Mouse (Mus musculus): ENCODE measurements around the gene Krt12. TPM values are rescaled to one million over a fixed set of nuclear protein-coding genes. Genes with fewer than 3 reads are reported as not detected.

Krt12 gene
- not detected in 2 replicates for polyA plus RNA-seq (2015; fragmentation: Nextera tagmentation; extraction: Ambion mirVana)

GRCm38 (mm10) chr11:99422159-99422558 is at the start of gene Krt12:
TSS of gene Krt12 (minus strand) at chr11:99422259.
- H3K36me3 ChIP-seq (ENCODE audit: insufficient read depth, low read length): no peaks in the 10 kb centered on the region

GRCm38 (mm10) chr11:99469228-99469627 is 47.2 kb upstream of the Krt12 start:
- ATAC-seq (replicated peaks; ENCODE audit: low FRiP score, low read depth): no peak
- Histone ChIP-seq H3K9me3 (replicated peaks; ENCODE audit: low read length) (no peaks in the 10 kb centered on the region), H3K4me3 (replicated peaks; ENCODE audit: low read depth, low read length) (no peak overlapping the region), H3K4me1 (replicated peaks; ENCODE audit: insufficient read depth, low read length) (no peaks in the 10 kb centered on the region), H3K27ac (no peak overlapping the region), H3K9ac (ENCODE audit: low read depth, low read length) (no peak overlapping the region), H3K4me2 (ENCODE audit: low read length) (no peak overlapping the region), H3K36me3 (ENCODE audit: insufficient read depth, low read length) (no peaks in the 10 kb centered on the region), H3K27me3 (ENCODE audit: insufficient read depth, low read length) (no peaks in the 10 kb centered on the region)
- DNase-seq (ENCODE audit: low spot score): no peak
- 64% methylated on average over 4 of the region's 4 CpGs for WGBS
- TF ChIP-seq CTCF (IDR thresholded peaks at IDR 0.05; ENCODE audit: low read depth): no peak

More at GRCm38 (mm10) chr11:99422159-99422558, at the start of gene Krt12:
- DNase-seq (ENCODE audit: low spot score) (no peak), ATAC-seq (replicated peaks; ENCODE audit: low FRiP score, low read depth) (no peak)
- H3K27me3 ChIP-seq (ENCODE audit: insufficient read depth, low read length): no peaks in the 10 kb centered on the region
- no peaks in the 10 kb centered on the region for H3K4me1 ChIP-seq (replicated peaks; ENCODE audit: insufficient read depth, low read length)
- no peak within 1 kb of the TSS for H3K9ac ChIP-seq (ENCODE audit: low read depth, low read length)
- no peak for TF ChIP-seq CTCF (IDR thresholded peaks at IDR 0.05; ENCODE audit: low read depth)
- H3K4me2 ChIP-seq (ENCODE audit: low read length): no peak within 1 kb of the TSS
- no peaks in the 10 kb centered on the region for H3K9me3 ChIP-seq (replicated peaks; ENCODE audit: low read length)
- H3K4me3 ChIP-seq (replicated peaks; ENCODE audit: low read depth, low read length): no peak within 1 kb of the TSS
- WGBS: 83% methylated on average over 10 of the region's 10 CpGs
- H3K27ac ChIP-seq: no peak within 1 kb of the TSS

- Histone ChIP-seq H3K4me3 (replicated peaks; ENCODE audit: low read depth, low read length) (no peak overlapping the region), H3K4me1 (replicated peaks; ENCODE audit: insufficient read depth, low read length) (no peaks in the 10 kb centered on the region), H3K9ac (ENCODE audit: low read depth, low read length) (no peak overlapping the region), H3K4me2 (ENCODE audit: low read length) (no peak overlapping the region), H3K9me3 (replicated peaks; ENCODE audit: low read length) (no peaks in the 10 kb centered on the region), H3K27me3 (ENCODE audit: insufficient read depth, low read length) (no peaks in the 10 kb centered on the region), H3K27ac (no peak overlapping the region), H3K36me3 (ENCODE audit: insufficient read depth, low read length) (no peaks in the 10 kb centered on the region)
- DNase-seq (ENCODE audit: low spot score) (no peak), ATAC-seq (replicated peaks; ENCODE audit: low FRiP score, low read depth) (no peak)
- no peak for TF ChIP-seq CTCF (IDR thresholded peaks at IDR 0.05; ENCODE audit: low read depth)
- 87% methylated on average over 11 of the region's 11 CpGs for WGBS
These were observed 46.5 kb upstream of the Krt12 start for GRCm38 (mm10) chr11:99468566-99468965.

- Histone ChIP-seq H3K4me3 (replicated peaks; ENCODE audit: low read depth, low read length) (no peak overlapping the region), H3K4me1 (replicated peaks; ENCODE audit: insufficient read depth, low read length) (no peaks in the 10 kb centered on the region), H3K4me2 (ENCODE audit: low read length) (no peak overlapping the region), H3K9ac (ENCODE audit: low read depth, low read length) (no peak overlapping the region), H3K27ac (no peak overlapping the region), H3K9me3 (replicated peaks; ENCODE audit: low read length) (no peaks in the 10 kb centered on the region), H3K36me3 (ENCODE audit: insufficient read depth, low read length) (no peaks in the 10 kb centered on the region), H3K27me3 (ENCODE audit: insufficient read depth, low read length) (no peaks in the 10 kb centered on the region)
- ATAC-seq (replicated peaks; ENCODE audit: low FRiP score, low read depth) (no peak), DNase-seq (ENCODE audit: low spot score) (no peak)
- 14% methylated on average over 7 of the region's 7 CpGs for WGBS
- TF ChIP-seq CTCF (IDR thresholded peaks at IDR 0.05; ENCODE audit: low read depth): no peak
These were observed 44.3 kb upstream of the Krt12 start for GRCm38 (mm10) chr11:99466316-99466715.

- no peak for ATAC-seq (replicated peaks; ENCODE audit: low FRiP score, low read depth)
- H3K4me1 ChIP-seq (replicated peaks; ENCODE audit: insufficient read depth, low read length): no peaks in the 10 kb centered on the region
- H3K9ac ChIP-seq (ENCODE audit: low read depth, low read length): no peak overlapping the region
- no peak overlapping the region for H3K4me2 ChIP-seq (ENCODE audit: low read length)
- peak; percentile 85 for DNase-seq (ENCODE audit: low spot score)
- H3K36me3 ChIP-seq (ENCODE audit: insufficient read depth, low read length): no peaks in the 10 kb centered on the region
- H3K27me3 ChIP-seq (ENCODE audit: insufficient read depth, low read length): no peaks in the 10 kb centered on the region
- no peaks in the 10 kb centered on the region for H3K9me3 ChIP-seq (replicated peaks; ENCODE audit: low read length)
- TF ChIP-seq CTCF (IDR thresholded peaks at IDR 0.05; ENCODE audit: low read depth): peak; percentile 86
- WGBS: 6% methylated on average over 5 of the region's 5 CpGs
- no peak overlapping the region for H3K27ac ChIP-seq
- H3K4me3 ChIP-seq (replicated peaks; ENCODE audit: low read depth, low read length): no peak overlapping the region
These were observed 42.8 kb upstream of the Krt12 start for GRCm38 (mm10) chr11:99464836-99465235.

- H3K27me3 ChIP-seq (ENCODE audit: insufficient read depth, low read length): no peaks in the 10 kb centered on the region
- no peak overlapping the region for H3K4me2 ChIP-seq (ENCODE audit: low read length)
- TF ChIP-seq CTCF (IDR thresholded peaks at IDR 0.05; ENCODE audit: low read depth): peak; percentile 98
- DNase-seq (ENCODE audit: low spot score) (peak; percentile 88), ATAC-seq (replicated peaks; ENCODE audit: low FRiP score, low read depth) (no peak)
- 10% methylated on average over 8 of the region's 8 CpGs for WGBS
- no peaks in the 10 kb centered on the region for H3K36me3 ChIP-seq (ENCODE audit: insufficient read depth, low read length)
- H3K9ac ChIP-seq (ENCODE audit: low read depth, low read length): no peak overlapping the region
- no peaks in the 10 kb centered on the region for H3K9me3 ChIP-seq (replicated peaks; ENCODE audit: low read length)
- H3K27ac ChIP-seq: no peak overlapping the region
- H3K4me1 ChIP-seq (replicated peaks; ENCODE audit: insufficient read depth, low read length): no peaks in the 10 kb centered on the region
- H3K4me3 ChIP-seq (replicated peaks; ENCODE audit: low read depth, low read length): no peak overlapping the region
These were observed 41.1 kb upstream of the Krt12 start for GRCm38 (mm10) chr11:99463155-99463554.

- Histone ChIP-seq H3K9ac (ENCODE audit: low read depth, low read length) (no peak overlapping the region), H3K27me3 (ENCODE audit: insufficient read depth, low read length) (no peaks in the 10 kb centered on the region), H3K4me1 (replicated peaks; ENCODE audit: insufficient read depth, low read length) (no peaks in the 10 kb centered on the region), H3K9me3 (replicated peaks; ENCODE audit: low read length) (no peaks in the 10 kb centered on the region), H3K36me3 (ENCODE audit: insufficient read depth, low read length) (no peaks in the 10 kb centered on the region), H3K4me3 (replicated peaks; ENCODE audit: low read depth, low read length) (no peak overlapping the region), H3K27ac (peak overlapping the region; percentile 44; the same call in 1 of the 2 replicates), H3K4me2 (ENCODE audit: low read length) (no peak overlapping the region)
- DNase-seq (ENCODE audit: low spot score) (peak; percentile 19), ATAC-seq (replicated peaks; ENCODE audit: low FRiP score, low read depth) (peak; percentile 80)
- 56% methylated on average over 7 of the region's 7 CpGs for WGBS
- TF ChIP-seq CTCF (IDR thresholded peaks at IDR 0.05; ENCODE audit: low read depth): no peak
These were observed 39.7 kb upstream of the Krt12 start for GRCm38 (mm10) chr11:99461736-99462135.

All from kidney, postnatal 0 days (tissue).